Mouse (Mus musculus) myocyte (in vitro differentiated cells): Measurements from ENCODE around the gene Col4a3bp. TPM values are rescaled to one million over a fixed set of nuclear protein-coding genes. Genes with fewer than 3 reads are reported as not detected.

Experiments used
- H3K27me3 ChIP-seq: one replicate; pipeline ENCODE4 v1.6.1; 2011; ENCODE audit not compliant: control insufficient read depth, insufficient read depth, insufficient read length
- H3K36me3 ChIP-seq: one replicate; pipeline ENCODE4 v1.6.1; 2011; ENCODE audit not compliant: control insufficient read depth, insufficient read depth
- H3K4me2 ChIP-seq: one replicate; pipeline ENCODE4 v1.6.1; 2011; ENCODE audit warnings: low read depth, control low read depth
- H3K4me3 ChIP-seq: one replicate; pipeline ENCODE4 v1.5.1; 2011; ENCODE audit warnings: mild to moderate bottlenecking, control low read depth, moderate library complexity
- H3K79me2 ChIP-seq: one replicate; pipeline ENCODE4 v1.6.1; 2011; ENCODE audit not compliant: control insufficient read depth, insufficient read depth
- H3ac ChIP-seq: one replicate; pipeline ENCODE4 v1.6.1; 2011; ENCODE audit not compliant: control insufficient read depth, insufficient read length
- CEBPB ChIP-seq: IDR thresholded peaks from 2 replicates; pipeline ENCODE4 v1.6.1; 2011; ENCODE audit warnings: mild to moderate bottlenecking, moderate library complexity; ENCODE audit not compliant: poor library complexity, insufficient read depth, severe bottlenecking
- E2F4 ChIP-seq: IDR thresholded peaks from one replicate; pipeline ENCODE4 v1.6.1; 2011; ENCODE audit warnings: mild to moderate bottlenecking, control low read depth, moderate library complexity; ENCODE audit not compliant: insufficient read depth
- MAX ChIP-seq: IDR thresholded peaks from one replicate; pipeline ENCODE4 v1.6.1; 2011; ENCODE audit warnings: low read depth, mild to moderate bottlenecking, control low read depth
- MYOD1 ChIP-seq, 3 experiments: IDR thresholded peaks; one replicate each; pipeline ENCODE4 v1.6.1; 2011; ENCODE audit warnings: control low read depth in 2 of 3, low read depth in 2 of 3, mild to moderate bottlenecking in 2 of 3, moderate library complexity in 1 of 3; ENCODE audit not compliant: insufficient read length in 2 of 3, control insufficient read depth in 1 of 3
- MYOG ChIP-seq, 3 experiments: IDR thresholded peaks; one replicate each; pipeline ENCODE4 v1.6.1; 2011; ENCODE audit warnings: control low read depth in 2 of 3, low read depth in 2 of 3, mild to moderate bottlenecking in 2 of 3; ENCODE audit not compliant: insufficient read length in 2 of 3, control insufficient read depth in 1 of 3, insufficient read depth in 1 of 3
- POLR2A ChIP-seq: IDR thresholded peaks from one replicate; pipeline ENCODE4 v1.6.1; 2011; ENCODE audit warnings: low read depth, mild to moderate bottlenecking, control low read depth, moderate library complexity; ENCODE audit not compliant: insufficient read length
- POLR2AphosphoS2 ChIP-seq: IDR thresholded peaks from one replicate; pipeline ENCODE4 v1.6.1; 2011; ENCODE audit warnings: low read depth, control low read depth; ENCODE audit not compliant: insufficient read length
- REST ChIP-seq: IDR thresholded peaks from one replicate; pipeline ENCODE4 v1.6.1; 2011; ENCODE audit warnings: mild to moderate bottlenecking, control low read depth, moderate library complexity; ENCODE audit not compliant: insufficient read depth, insufficient read length
- SRF ChIP-seq: IDR thresholded peaks from one replicate; pipeline ENCODE4 v1.6.1; 2011; ENCODE audit warnings: low read depth; ENCODE audit not compliant: control insufficient read depth, insufficient read length
- TCF12 ChIP-seq: IDR thresholded peaks from one replicate; pipeline ENCODE4 v1.6.1; 2011; ENCODE audit warnings: mild to moderate bottlenecking, control low read depth; ENCODE audit not compliant: poor library complexity, insufficient read depth, severe bottlenecking
- TCF3 ChIP-seq: IDR thresholded peaks from one replicate; pipeline ENCODE4 v1.6.1; 2011; ENCODE audit warnings: low read depth, control low read depth; ENCODE audit not compliant: insufficient read length
- USF1 ChIP-seq: IDR thresholded peaks from one replicate; pipeline ENCODE4 v1.6.1; 2011; ENCODE audit warnings: low read depth, mild to moderate bottlenecking, control low read depth, moderate library complexity
- polyA plus RNA-seq: library from polyadenylated mRNA; unstranded; fragments of >200 nt; fragmentation: generic; extraction: Trizol; gene quantifications from one replicate; pipeline ENCODE4 v1.2.1, GENCODE M21; 2012; ENCODE audit warnings: missing spikeins

The Col4a3bp gene
- polyA plus RNA-seq, 1 experiment, result 18.3 TPM

DNA sequence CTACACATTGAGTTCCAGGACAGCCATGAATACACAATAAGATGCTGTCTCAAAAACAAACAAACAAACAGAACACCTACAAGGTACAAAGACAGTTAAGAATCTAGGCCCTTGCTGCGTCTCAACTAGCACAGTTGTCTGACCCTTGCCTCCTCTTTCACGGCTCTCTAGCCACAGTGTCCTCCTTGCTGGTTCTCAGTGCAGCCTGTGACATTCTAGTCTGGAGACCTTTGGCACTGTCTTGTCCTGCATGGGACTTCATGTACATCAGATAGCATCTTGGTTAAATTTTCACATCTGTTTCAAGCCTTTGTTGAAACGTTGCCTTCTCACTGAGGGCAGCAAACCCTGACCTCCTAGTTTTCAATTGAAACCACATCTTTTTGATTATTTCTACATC, 13.6 kb upstream of the Col4a3bp start:
- Histone ChIP-seq H3K4me2 (no peak overlapping the region), H3K27me3 (no peaks in the 10 kb centered on the region), H3K4me3 (no peak overlapping the region), H3K79me2 (peaks cover 53% of the 10 kb centered on the region), H3ac (no peak overlapping the region), H3K36me3 (peaks cover 3% of the 10 kb centered on the region)
- no peak for TF ChIP-seq MAX
- no peak for TF ChIP-seq MYOG (IDR thresholded peaks at IDR 0.05; ENCODE audit: control insufficient read depth in 1 of 3, insufficient read depth in 1 of 3, insufficient read length in 2 of 3, low read depth in 2 of 3)

DNA sequence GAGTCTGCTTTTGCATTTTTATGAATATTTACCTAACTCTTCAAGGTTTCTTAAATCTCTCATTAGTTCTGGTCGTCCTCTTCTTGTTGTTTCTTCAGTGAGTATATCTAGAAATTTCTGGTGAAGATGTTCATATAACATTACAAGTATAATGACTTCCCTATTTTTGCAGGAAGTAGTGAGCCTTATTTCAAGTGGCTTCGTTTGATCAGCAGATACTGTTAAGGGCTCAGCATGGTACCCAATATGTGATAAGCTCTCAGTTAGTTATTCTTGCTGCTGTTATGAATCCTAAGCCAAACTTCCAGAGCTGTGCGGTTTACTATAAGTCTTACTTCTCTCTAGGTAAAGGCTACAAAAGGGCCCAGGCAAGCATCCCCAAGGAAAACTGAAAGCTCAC, 12.9 kb upstream of the Col4a3bp start:
- H3K36me3 ChIP-seq, result peaks cover 3% of the 10 kb centered on the region
- H3K27me3 ChIP-seq, result no peaks in the 10 kb centered on the region
- TF ChIP-seq USF1, result no peak
- no peak for TF ChIP-seq MYOG (IDR thresholded peaks at IDR 0.05; ENCODE audit: control insufficient read depth in 1 of 3, insufficient read depth in 1 of 3, insufficient read length in 2 of 3, low read depth in 2 of 3)
- TF ChIP-seq POLR2A, result no peak
- TF ChIP-seq MYOD1 (IDR thresholded peaks at IDR 0.05; ENCODE audit: control insufficient read depth in 1 of 3, insufficient read length in 2 of 3, low read depth in 2 of 3), result no peak
- no peak for TF ChIP-seq TCF12
- no peak for TF ChIP-seq E2F4
- TF ChIP-seq CEBPB, result no peak
- no peak for TF ChIP-seq SRF
- no peak for TF ChIP-seq MAX
- TF ChIP-seq REST, result no peak
- TF ChIP-seq POLR2AphosphoS2, result no peak
- no peak for TF ChIP-seq TCF3
- H3K4me3 ChIP-seq, result no peak overlapping the region
- H3K4me2 ChIP-seq, result no peak overlapping the region
- H3ac ChIP-seq, result no peak overlapping the region
- H3K79me2 ChIP-seq, result peaks cover 56% of the 10 kb centered on the region

- TF ChIP-seq E2F4 (no peak), TCF12 (no peak), CEBPB (no peak), USF1 (no peak), MAX (no peak), SRF (no peak), POLR2AphosphoS2 (no peak), TCF3 (no peak), MYOG (IDR thresholded peaks at IDR 0.05; ENCODE audit: control insufficient read depth in 1 of 3, insufficient read depth in 1 of 3, insufficient read length in 2 of 3, low read depth in 2 of 3) (no peak), REST (no peak)
- Histone ChIP-seq H3K79me2 (peaks cover 61% of the 10 kb centered on the region), H3K4me3 (no peak overlapping the region), H3K27me3 (no peaks in the 10 kb centered on the region), H3ac (no peak overlapping the region), H3K36me3 (peaks cover 3% of the 10 kb centered on the region), H3K4me2 (no peak overlapping the region)
These were observed 12.4 kb upstream of the Col4a3bp start for GRCm38 (mm10) chr13:96530064-96530463.

DNA sequence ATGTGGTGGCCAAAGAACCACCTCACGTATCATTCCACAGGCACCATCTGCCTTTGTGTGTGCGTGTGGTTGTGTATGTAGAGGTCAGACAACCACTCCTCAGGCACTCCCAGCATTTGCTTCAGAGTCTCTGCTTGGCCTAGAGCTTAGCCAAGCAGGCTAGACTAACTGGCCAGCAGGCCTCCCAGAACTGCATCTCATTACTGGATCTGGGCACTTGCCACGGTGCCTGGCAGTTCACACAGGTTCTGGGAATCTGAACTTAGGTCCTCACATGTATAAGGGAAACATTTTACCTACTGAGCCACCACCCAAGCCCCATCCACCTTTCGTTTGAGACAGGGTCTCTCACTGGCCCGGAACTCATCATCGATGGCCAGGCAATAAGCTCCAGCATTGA, 10.2 kb upstream of the Col4a3bp start:
- no peak overlapping the region for H3ac ChIP-seq
- TF ChIP-seq E2F4 (no peak), TCF3 (no peak), CEBPB (no peak), POLR2A (no peak), REST (no peak), MAX (no peak), POLR2AphosphoS2 (no peak), TCF12 (no peak), MYOG (IDR thresholded peaks at IDR 0.05; ENCODE audit: control insufficient read depth in 1 of 3, insufficient read depth in 1 of 3, insufficient read length in 2 of 3, low read depth in 2 of 3) (no peak), USF1 (no peak), SRF (no peak), MYOD1 (IDR thresholded peaks at IDR 0.05; ENCODE audit: control insufficient read depth in 1 of 3, insufficient read length in 2 of 3, low read depth in 2 of 3) (no peak)
- no peaks in the 10 kb centered on the region for H3K36me3 ChIP-seq
- H3K79me2 ChIP-seq, result peaks cover 81% of the 10 kb centered on the region
- H3K4me3 ChIP-seq, result no peak overlapping the region
- no peaks in the 10 kb centered on the region for H3K27me3 ChIP-seq
- H3K4me2 ChIP-seq, result no peak overlapping the region

- no peaks in the 10 kb centered on the region for H3K36me3 ChIP-seq
- H3K4me3 ChIP-seq, result no peak overlapping the region
- no peaks in the 10 kb centered on the region for H3K27me3 ChIP-seq
- peak overlapping the region; percentile 29 for H3K4me2 ChIP-seq
- peaks cover 81% of the 10 kb centered on the region for H3K79me2 ChIP-seq
- no peak for TF ChIP-seq USF1
- no peak for TF ChIP-seq TCF12
- no peak for TF ChIP-seq REST
- TF ChIP-seq E2F4, result no peak
- no peak for TF ChIP-seq CEBPB
- TF ChIP-seq MYOD1 (IDR thresholded peaks at IDR 0.05; ENCODE audit: control insufficient read depth in 1 of 3, insufficient read length in 2 of 3, low read depth in 2 of 3), result no peak
- no peak for TF ChIP-seq POLR2A
- no peak for TF ChIP-seq SRF
- no peak for TF ChIP-seq MAX
- TF ChIP-seq TCF3, result no peak
- TF ChIP-seq MYOG (IDR thresholded peaks at IDR 0.05; ENCODE audit: control insufficient read depth in 1 of 3, insufficient read depth in 1 of 3, insufficient read length in 2 of 3, low read depth in 2 of 3), result no peak
- no peak for TF ChIP-seq POLR2AphosphoS2
- no peak overlapping the region for H3ac ChIP-seq
These were observed 8.7 kb upstream of the Col4a3bp start for GRCm38 (mm10) chr13:96533742-96534141.
